Mouse (Mus musculus): Measurements from ENCODE around the gene Snap25.

GRCm38 (mm10) chr2:136811331-136811730 lies 98.1 kb downstream of the Snap25 start:
- TF ChIP-seq GATA1 (IDR thresholded peaks at IDR 0.05; ENCODE audit: low read length) (no peak), TAL1 (IDR thresholded peaks at IDR 0.05; ENCODE audit: low read length) (no peak)

Measured in erythroblast, embryonic 14.5 days (primary cell).